Mouse (Mus musculus) intestine, embryonic 14.5 days (tissue): ENCODE measurements around the gene Fam151a. TPM values are rescaled to one million over a fixed set of nuclear protein-coding genes. Genes with fewer than 3 reads are reported as not detected.
A peak's percentile ranks its signal among the peaks of the same experiment; 100 is the strongest.
"Not testable (repeated sequence)": the region's sequence is repeated elsewhere in the genome, so short reads cannot be mapped to it uniquely, and the experiment has no call there.

ENCODE experiments used
- ATAC-seq: fragments of 200-750 bp; cut with Nextera tagmentation; replicated peaks from 2 replicates; pipeline ENCODE4 v1.8.0; 2017; ENCODE audit warnings: low read depth, moderate number of reproducible peaks, moderate TSS enrichment, moderate library complexity; ENCODE audit not compliant: low FRiP score, low TSS enrichment
- DNase-seq: peaks from one replicate; pipeline ENCODE4 v3.0.0-alpha.2; 2018; ENCODE audit warnings: low spot score
- H3K27ac ChIP-seq: fragments of 300-500 bp; sonication (generic); 2 replicates; pipeline ENCODE4 v1.5.1; 2014; ENCODE audit warnings: low read depth, mild to moderate bottlenecking, control low read depth
- H3K27me3 ChIP-seq: fragments of 300-500 bp; sonication (generic); replicated peaks from 2 replicates; pipeline ENCODE4 v1.6.1; 2014; ENCODE audit warnings: low read length, control low read depth; ENCODE audit not compliant: control insufficient read depth, insufficient read depth
- H3K36me3 ChIP-seq: fragments of 300-500 bp; sonication (generic); 2 replicates; pipeline ENCODE4 v1.6.1; 2014; ENCODE audit warnings: low read length, control low read depth; ENCODE audit not compliant: control insufficient read depth, insufficient read depth
- H3K4me1 ChIP-seq: fragments of 300-500 bp; sonication (generic); replicated peaks from 2 replicates; pipeline ENCODE4 v1.6.1; 2014; ENCODE audit warnings: low read length, control low read depth, mixed read lengths; ENCODE audit not compliant: control insufficient read depth, insufficient read depth
- H3K4me2 ChIP-seq: fragments of 300-500 bp; sonication (generic); 2 replicates; pipeline ENCODE4 v1.6.1; 2014; ENCODE audit warnings: low read length
- H3K4me3 ChIP-seq: fragments of 300-500 bp; sonication (generic); 2 replicates; pipeline ENCODE4 v1.5.1; 2014; ENCODE audit warnings: low read depth, low read length, control low read depth, mixed read lengths
- H3K9ac ChIP-seq: fragments of 300-500 bp; sonication (generic); 2 replicates; pipeline ENCODE4 v1.6.1; 2014; ENCODE audit warnings: mild to moderate bottlenecking, low read length
- H3K9me3 ChIP-seq: fragments of 300-500 bp; sonication (generic); 2 replicates; pipeline ENCODE4 v1.6.1; 2016; ENCODE audit warnings: low read length, control low read depth; ENCODE audit not compliant: control insufficient read depth
- WGBS: fragments of 180-500 bp; shearing (Covaris S2); extraction: QIAGEN DNeasy Blood & Tissue Kit; methylation state at CpG from one replicate; pipeline ENCODE4 v1.1.7; 2014; 5-methylcytosine and 5-hydroxymethylcytosine counted together
- polyA plus RNA-seq: library from polyadenylated mRNA; unstranded; fragments of >200 nt; fragmentation: Nextera tagmentation; extraction: Ambion mirVana; gene quantifications from 2 replicates; pipeline ENCODE4 v1.2.1, GENCODE M21; 2014

Gene Fam151a
- polyA plus RNA-seq, 1 experiment from 2014 or later = 0.69 TPM

DNA sequence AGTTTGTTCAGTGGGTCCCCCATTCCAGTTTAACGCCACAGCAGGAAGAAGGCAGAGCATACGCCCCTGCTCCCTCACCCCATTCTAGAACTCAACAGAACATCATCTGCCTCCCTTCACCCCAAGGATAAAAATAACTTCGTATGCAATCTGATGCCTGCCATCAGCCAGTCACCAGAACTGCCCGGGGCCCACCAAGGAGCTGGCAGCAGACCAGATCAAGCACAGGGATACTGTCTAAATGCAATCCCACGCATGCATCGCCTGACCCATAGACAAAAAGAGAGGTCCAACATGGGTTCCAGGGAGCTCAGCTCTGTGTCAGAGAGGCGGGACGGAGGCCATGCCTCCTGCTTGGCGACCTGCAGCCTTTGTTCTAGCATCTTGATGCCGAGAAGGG lies 49.4 kb downstream of the Fam151a start:
- no peak overlapping the region for H3K9ac ChIP-seq
- no peak overlapping the region for H3K4me3 ChIP-seq
- ATAC-seq (no peak), DNase-seq (no peak)
- H3K4me1 ChIP-seq = peaks cover 30% of the 10 kb centered on the region
- no peaks in the 10 kb centered on the region for H3K27me3 ChIP-seq
- H3K27ac ChIP-seq = no peak overlapping the region
- no peak overlapping the region for H3K4me2 ChIP-seq
- H3K36me3 ChIP-seq = no peaks in the 10 kb centered on the region
- H3K9me3 ChIP-seq = no peaks in the 10 kb centered on the region
- WGBS = 74% methylated on average over 10 of the region's 10 CpGs

DNA sequence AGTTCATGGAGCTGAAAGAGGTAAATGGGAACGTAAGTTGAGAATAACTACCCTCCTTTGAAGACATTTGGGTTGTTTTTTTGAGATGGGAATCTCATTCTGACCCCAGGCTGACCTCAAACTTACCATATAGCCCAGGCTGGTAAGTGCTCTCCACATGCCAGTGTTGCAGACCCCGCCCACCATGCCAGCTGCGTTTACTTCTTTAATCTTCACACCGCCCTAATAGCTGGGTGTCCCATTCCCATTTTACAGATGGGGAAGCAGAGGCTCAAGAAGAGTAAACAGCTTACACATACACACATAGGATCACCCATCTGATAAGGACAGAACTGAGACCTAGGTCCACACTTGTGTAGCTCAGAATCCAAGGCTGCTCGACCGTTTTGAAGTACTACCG lies 51.1 kb downstream of the Fam151a start:
- no peak for ATAC-seq

DNA sequence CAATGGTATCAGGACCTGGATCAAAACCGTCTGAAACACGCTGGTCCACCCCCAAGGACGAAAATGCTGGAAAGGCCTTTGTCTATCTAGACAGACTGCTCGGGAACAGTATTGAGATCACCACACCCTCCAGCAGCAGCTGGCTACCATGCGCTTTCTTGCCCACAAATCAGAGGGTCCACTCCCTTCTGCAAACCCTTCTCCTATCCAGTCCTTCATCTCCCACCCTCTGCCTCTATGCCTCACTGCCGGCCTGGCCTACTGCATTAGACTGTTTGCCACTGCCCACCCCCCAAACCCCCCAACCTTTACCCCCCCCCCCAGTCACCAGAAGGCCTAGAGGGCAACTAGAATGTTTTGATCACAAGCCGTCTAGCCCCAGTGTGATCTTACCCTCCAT lies 51.7 kb downstream of the Fam151a start:
- no peaks in the 10 kb centered on the region for H3K27me3 ChIP-seq
- 64% methylated on average over 7 of the region's 7 CpGs for WGBS
- H3K9ac ChIP-seq = no peak overlapping the region
- H3K36me3 ChIP-seq = no peaks in the 10 kb centered on the region
- no peaks in the 10 kb centered on the region for H3K9me3 ChIP-seq
- H3K27ac ChIP-seq = peak overlapping the region; percentile 86; the same call in 1 of the 2 replicates
- DNase-seq (no peak), ATAC-seq (peak; percentile 36; the same call in 1 of the 2 replicates)
- peaks cover 30% of the 10 kb centered on the region for H3K4me1 ChIP-seq
- H3K4me2 ChIP-seq = no peak overlapping the region
- H3K4me3 ChIP-seq = no peak overlapping the region

More for the DNA sequence above, 51.1 kb downstream of the Fam151a start:
- H3K9ac ChIP-seq = no peak overlapping the region
- H3K4me3 ChIP-seq = no peak overlapping the region
- no peak overlapping the region for H3K4me2 ChIP-seq
- H3K27ac ChIP-seq = no peak overlapping the region; the same call in 1 of the 2 replicates
- H3K4me1 ChIP-seq = peaks cover 30% of the 10 kb centered on the region
- H3K36me3 ChIP-seq = no peaks in the 10 kb centered on the region
- DNase-seq = no peak
- no peaks in the 10 kb centered on the region for H3K9me3 ChIP-seq
- no peaks in the 10 kb centered on the region for H3K27me3 ChIP-seq
- WGBS = 90% methylated on average over 7 of the region's 7 CpGs

DNA sequence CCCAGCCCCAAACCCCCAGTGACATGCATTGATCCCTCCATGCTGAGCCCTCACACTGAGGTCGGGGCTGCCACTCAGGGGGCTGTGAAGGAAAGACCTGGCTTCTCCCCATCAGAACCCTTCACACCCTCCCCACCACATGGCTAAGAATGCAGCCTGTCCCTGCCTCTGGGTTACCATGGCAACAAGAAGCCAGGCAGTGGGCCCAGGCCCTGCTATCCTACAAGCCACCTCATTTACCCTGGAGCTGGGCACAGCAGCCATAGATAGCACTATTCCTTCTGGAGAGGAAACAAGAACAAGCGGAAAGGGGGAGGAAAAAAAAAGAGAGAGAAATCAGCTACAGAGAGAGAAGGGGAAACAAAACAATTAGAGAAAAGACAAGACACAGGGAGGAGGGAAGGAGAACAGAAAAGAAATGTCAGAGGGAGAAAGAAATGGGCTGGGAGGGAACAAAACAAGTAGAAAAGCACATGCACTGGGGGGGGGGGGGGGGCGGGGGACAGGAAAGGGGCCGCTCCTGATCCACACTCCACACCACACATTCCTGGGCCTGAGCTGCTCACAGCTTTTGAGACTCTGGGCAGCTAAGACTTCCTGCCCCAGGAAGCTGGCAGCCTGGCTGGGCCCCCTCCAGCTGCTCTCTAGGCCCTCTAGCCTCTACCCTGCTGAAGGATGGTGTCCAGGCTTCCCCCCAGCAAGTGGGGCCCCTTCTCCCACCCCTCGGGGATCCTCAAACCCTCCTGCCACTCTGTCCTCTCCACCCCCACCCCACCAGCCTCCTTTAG lies 52.3 kb downstream of the Fam151a start:
- H3K9me3 ChIP-seq = no peaks in the 10 kb centered on the region
- no peak overlapping the region for H3K4me3 ChIP-seq
- H3K4me1 ChIP-seq = peaks cover 30% of the 10 kb centered on the region
- peak; percentile 60; the same call in 1 of the 2 replicates for ATAC-seq
- H3K27ac ChIP-seq = peak overlapping the region; percentile 86
- H3K9ac ChIP-seq = 0 out of 2 replicates have a peak overlapping the region, but pooled peaks have one; percentile 5
- peak; percentile 64 for DNase-seq
- H3K36me3 ChIP-seq = no peaks in the 10 kb centered on the region
- H3K27me3 ChIP-seq = no peaks in the 10 kb centered on the region
- 21% methylated on average over 3 of the region's 5 CpGs for WGBS
- no peak overlapping the region for H3K4me2 ChIP-seq

DNA sequence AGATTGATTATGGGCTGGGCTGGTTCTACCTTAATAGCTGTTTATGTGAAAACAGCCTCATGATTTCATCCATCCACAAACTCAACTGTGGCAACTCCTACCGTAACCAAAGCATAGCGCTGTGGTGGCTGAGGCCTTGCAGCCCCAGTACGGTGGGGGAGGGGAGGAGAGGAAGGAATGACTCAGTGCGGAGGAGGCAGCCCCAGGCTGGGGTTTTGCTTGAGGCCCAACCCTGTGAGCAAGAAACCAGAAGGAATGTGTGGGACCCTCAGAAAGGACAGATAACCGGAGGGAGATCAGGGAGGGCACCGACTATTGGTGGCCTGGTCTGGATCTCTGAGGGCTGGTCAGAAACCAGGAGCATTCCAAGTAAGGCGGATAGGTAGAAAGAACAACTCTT lies 54.1 kb downstream of the Fam151a start:
- ATAC-seq (no peak), DNase-seq (no peak)
- no peaks in the 10 kb centered on the region for H3K27me3 ChIP-seq
- no peaks in the 10 kb centered on the region for H3K36me3 ChIP-seq
- peaks cover 28% of the 10 kb centered on the region for H3K4me1 ChIP-seq
- H3K9me3 ChIP-seq = no peaks in the 10 kb centered on the region
- H3K9ac ChIP-seq = no peak overlapping the region
- H3K4me3 ChIP-seq = no peak overlapping the region
- 0 out of 2 replicates have a peak overlapping the region, but pooled peaks have one; percentile 19 for H3K27ac ChIP-seq
- no peak overlapping the region for H3K4me2 ChIP-seq
- WGBS = 46% methylated on average over 7 of the region's 7 CpGs

DNA sequence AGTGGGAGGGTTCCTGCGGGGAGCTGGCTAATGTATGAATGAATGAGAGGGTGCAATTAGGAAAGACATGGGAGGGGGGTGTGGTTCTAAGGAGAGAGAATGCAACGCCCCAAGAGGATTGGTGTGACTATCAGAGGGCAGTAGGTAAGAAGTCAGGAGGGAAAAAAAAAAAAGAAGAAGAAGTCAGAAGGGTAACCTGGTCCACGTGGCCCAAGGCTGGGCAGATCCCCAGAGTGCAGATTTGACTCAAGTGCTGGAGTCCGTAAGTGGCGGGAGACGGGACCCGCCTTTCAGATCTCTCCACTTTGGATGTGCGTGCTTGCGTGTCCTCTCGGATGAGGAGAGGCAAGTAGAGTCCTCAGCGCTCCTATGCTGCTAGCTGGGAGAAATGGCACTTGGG lies 54.9 kb downstream of the Fam151a start:
- ATAC-seq = no peak
- H3K27ac ChIP-seq = no peak overlapping the region
- no peak overlapping the region for H3K4me3 ChIP-seq
- WGBS = 85% methylated on average over 11 of the region's 11 CpGs
- peaks cover 27% of the 10 kb centered on the region for H3K4me1 ChIP-seq
- H3K9me3 ChIP-seq = no peaks in the 10 kb centered on the region
- no peak overlapping the region for H3K9ac ChIP-seq
- H3K36me3 ChIP-seq = no peaks in the 10 kb centered on the region
- no peak for DNase-seq
- no peak overlapping the region for H3K4me2 ChIP-seq
- H3K27me3 ChIP-seq = no peaks in the 10 kb centered on the region

DNA sequence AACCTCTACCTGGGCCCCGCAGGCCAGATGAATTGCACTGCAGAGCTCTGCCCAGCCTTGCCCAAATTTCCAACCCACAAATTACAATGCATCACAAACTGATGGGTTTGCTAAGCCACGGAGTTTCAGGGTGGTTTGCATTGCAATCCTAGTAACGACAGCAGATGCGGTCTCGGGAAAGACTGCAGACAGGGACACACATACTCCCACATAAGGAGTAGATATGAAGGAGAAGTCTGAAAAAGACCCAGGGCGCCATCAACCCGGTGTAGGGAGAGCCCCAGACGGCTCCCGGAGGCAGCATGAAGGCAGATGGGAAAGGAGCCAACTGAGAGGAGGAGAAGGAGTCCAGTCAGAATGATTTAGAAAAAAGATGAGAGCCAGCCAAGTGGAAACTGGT lies 56.0 kb downstream of the Fam151a start:
- no peak overlapping the region for H3K4me3 ChIP-seq
- no peak overlapping the region for H3K9ac ChIP-seq
- DNase-seq = no peak
- H3K27me3 ChIP-seq = no peaks in the 10 kb centered on the region
- H3K36me3 ChIP-seq = no peaks in the 10 kb centered on the region
- 52% methylated on average over 9 of the region's 9 CpGs for whole genome bisulfite sequencing
- no peak overlapping the region for H3K27ac ChIP-seq
- peaks cover 27% of the 10 kb centered on the region for H3K4me1 ChIP-seq
- ATAC-seq = no peak
- no peak overlapping the region for H3K4me2 ChIP-seq
- H3K9me3 ChIP-seq = no peaks in the 10 kb centered on the region

DNA sequence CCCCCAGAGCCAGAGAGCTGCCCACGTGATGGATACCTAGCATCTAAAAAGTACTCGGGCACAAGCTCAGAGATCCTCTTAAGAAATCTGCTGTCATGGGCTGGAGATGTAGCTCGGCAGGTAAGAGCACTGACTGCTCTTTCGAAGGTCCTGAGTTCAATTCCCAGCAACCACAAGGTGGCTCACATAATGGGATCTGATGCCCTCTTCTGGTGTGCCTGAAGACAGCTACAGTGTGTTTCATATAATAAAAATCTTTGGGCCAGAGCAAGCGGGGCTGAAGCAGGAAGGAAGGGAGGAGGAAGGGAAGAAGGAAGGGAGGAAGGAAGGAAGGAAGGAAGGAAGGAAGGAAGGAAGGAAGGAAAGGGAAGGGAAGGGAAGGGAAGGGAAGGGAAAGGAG lies 56.5 kb downstream of the Fam151a start:
- DNase-seq, H3K4me3 ChIP-seq, H3K27me3 ChIP-seq, ATAC-seq, H3K9ac ChIP-seq, H3K4me2 ChIP-seq, H3K27ac ChIP-seq, H3K9me3 ChIP-seq, H3K36me3 ChIP-seq: not testable (repeated sequence)
- H3K4me1 ChIP-seq = peaks cover 27% of the 10 kb centered on the region
- 76% methylated on average over 5 of the region's 5 CpGs for WGBS

DNA sequence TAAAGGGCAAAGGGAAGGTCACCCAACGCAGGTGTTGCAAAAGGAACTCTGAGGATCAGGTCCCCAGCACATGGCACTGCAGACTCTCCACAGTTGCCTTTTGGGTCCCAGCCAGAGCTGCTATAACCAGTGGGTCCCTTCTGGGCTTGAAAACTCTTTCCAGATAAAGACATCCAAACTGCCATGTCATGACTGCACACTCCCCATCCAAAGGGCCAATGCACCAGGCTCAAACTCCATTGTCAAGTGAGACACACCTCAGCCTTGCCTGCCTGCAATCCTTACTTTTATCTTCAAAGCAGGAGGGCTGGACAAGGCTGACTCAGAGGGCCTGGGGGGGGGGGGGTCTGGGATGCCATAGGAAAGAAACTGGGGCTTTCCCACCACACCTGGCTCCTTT lies 57.2 kb downstream of the Fam151a start:
- no peak for ATAC-seq
- WGBS = 76% methylated on average over 1 of the region's 1 CpGs
- no peak overlapping the region for H3K4me2 ChIP-seq

More for the DNA sequence above, 57.2 kb downstream of the Fam151a start:
- H3K27ac ChIP-seq = no peak overlapping the region
- peaks cover 20% of the 10 kb centered on the region for H3K4me1 ChIP-seq
- no peaks in the 10 kb centered on the region for H3K9me3 ChIP-seq
- H3K27me3 ChIP-seq = no peaks in the 10 kb centered on the region
- no peak overlapping the region for H3K9ac ChIP-seq
- DNase-seq = no peak
- no peaks in the 10 kb centered on the region for H3K36me3 ChIP-seq
- H3K4me3 ChIP-seq = no peak overlapping the region
